Mouse (Mus musculus) liver, embryonic 14.5 days (tissue): ENCODE data around the gene Itgb7.

Experiments
- CTCF ChIP-seq: IDR thresholded peaks from 2 replicates; pipeline ENCODE4 v1.5.1; 2016; ENCODE audit warnings: antibody characterized with exemption, low read depth, control low read depth
- EP300 ChIP-seq: IDR thresholded peaks from 2 replicates; pipeline ENCODE4 v1.6.1; 2016; ENCODE audit warnings: antibody characterized with exemption, low read depth

GRCm38 (mm10) chr15:102192820-102193386, 38.8 kb downstream of the Itgb7 start:
- TF ChIP-seq CTCF, result no peak
- TF ChIP-seq EP300, result no peak
